Mouse (Mus musculus): ENCODE results near the gene 4930544D05Rik.

Gene 4930544D05Rik

GRCm38 (mm10) chr11:70643051-70643450 is 27.4 kb downstream of the 4930544D05Rik start:
- no peak for DNase-seq (ENCODE audit: low spot score)

- no peak for DNase-seq (ENCODE audit: low spot score)
Measured at GRCm38 (mm10) chr11:70644564-70645103, 29.0 kb downstream of the 4930544D05Rik start.

GRCm38 (mm10) chr11:70645461-70646258 is 30.0 kb downstream of the 4930544D05Rik start:
- DNase-seq (ENCODE audit: low spot score): no peak

GRCm38 (mm10) chr11:70646259-70646555 is 30.6 kb downstream of the 4930544D05Rik start:
- no peak for DNase-seq (ENCODE audit: low spot score)

GRCm38 (mm10) chr11:70646691-70647650 is 31.3 kb downstream of the 4930544D05Rik start, which contains the start of the genes Rnf167 and Slc25a11:
Gene Rnf167 (plus strand): TSS chr11:70647235.
Gene Slc25a11 (minus strand): TSS chr11:70647479.
- peak; percentile 98 for DNase-seq (ENCODE audit: low spot score)

- no peak for DNase-seq (ENCODE audit: low spot score)
Measured at GRCm38 (mm10) chr11:70647716-70648420, 32.2 kb downstream of the 4930544D05Rik start.

GRCm38 (mm10) chr11:70648512-70648911 is 32.9 kb downstream of the 4930544D05Rik start:
- no peak for DNase-seq (ENCODE audit: low spot score)

GRCm38 (mm10) chr11:70649185-70649734 is 33.6 kb downstream of the 4930544D05Rik start:
- no peak for DNase-seq (ENCODE audit: low spot score)

GRCm38 (mm10) chr11:70650322-70651175 is 34.9 kb downstream of the 4930544D05Rik start:
- DNase-seq (ENCODE audit: low spot score): no peak

- DNase-seq (ENCODE audit: low spot score): no peak
Measured at GRCm38 (mm10) chr11:70651391-70651790, 35.7 kb downstream of the 4930544D05Rik start.

GRCm38 (mm10) chr11:70652029-70652883 is 36.6 kb downstream of the 4930544D05Rik start:
- no peak for DNase-seq (ENCODE audit: low spot score)

GRCm38 (mm10) chr11:70652884-70653344 is 37.3 kb downstream of the 4930544D05Rik start:
- peak; percentile 55 for DNase-seq (ENCODE audit: low spot score)

GRCm38 (mm10) chr11:70653345-70654197 is 37.9 kb downstream of the 4930544D05Rik start:
- peak; percentile 64 for DNase-seq (ENCODE audit: low spot score)

GRCm38 (mm10) chr11:70654198-70654922 is 38.7 kb downstream of the 4930544D05Rik start, which contains the start of gene Pfn1:
Gene Pfn1 (minus strand): TSS chr11:70654644.
- peak; percentile 59 for DNase-seq (ENCODE audit: low spot score)

- DNase-seq (ENCODE audit: low spot score): peak; percentile 78
Measured at GRCm38 (mm10) chr11:70654923-70655570, 39.4 kb downstream of the 4930544D05Rik start.

GRCm38 (mm10) chr11:70655571-70656455 is 40.2 kb downstream of the 4930544D05Rik start:
- peak; percentile 44 for DNase-seq (ENCODE audit: low spot score)
